In the genomic region with DNA sequence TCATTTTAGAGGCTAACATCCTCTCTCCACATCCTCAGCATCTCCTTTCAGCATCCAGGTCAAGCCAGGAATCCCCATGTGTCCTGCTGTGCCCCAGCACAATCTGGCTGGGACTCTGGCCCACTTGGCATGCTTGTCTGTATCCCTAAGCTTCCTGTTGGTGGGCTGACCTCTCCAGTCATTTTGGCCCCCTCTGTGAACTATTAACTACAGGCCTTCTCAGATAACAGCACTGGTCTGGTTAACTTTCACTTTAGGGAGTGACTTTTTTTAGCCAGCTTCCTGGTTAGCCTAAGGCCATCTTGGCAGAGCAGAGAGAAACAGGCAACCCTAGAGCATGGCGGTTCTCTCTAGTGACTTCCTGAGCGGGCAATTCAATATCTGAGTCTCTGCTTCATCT, we compare ENCODE assay signal across 13 mouse cellular contexts.
DNase-seq lines count a peak whose midpoint lies in the region; ATAC-seq and TF ChIP-seq lines count a peak whose summit lies in the region.
"Had no signal": no experiment of that assay in that cellular context is flagged by ENCODE, and none has a peak within 500 bp of the region (broad histone marks: within the 10 kb centered on the region; RNA-seq: fewer than 3 reads in every experiment).

No protein-coding gene starts in this region.

- H3K9ac ChIP-seq in liver, adult 2 months (ENCODE audit: low read depth, low read length), result no peak overlapping the region
- no peak overlapping the region for H3K9ac ChIP-seq in kidney, postnatal 0 days (ENCODE audit: low read depth, low read length)
- no peak overlapping the region for H3K9ac ChIP-seq in hindbrain, postnatal 0 days (replicated peaks; ENCODE audit: low read length)
- H3K9ac ChIP-seq: heart, embryonic 12.5 days; lung, embryonic 14.5 days; midbrain, embryonic 13.5 days had no signal

- WGBS in liver, adult 2 months, result 20% methylated on average over 2 of the region's 2 CpGs
- WGBS in kidney, postnatal 0 days, result 56% methylated on average over 2 of the region's 2 CpGs
- 80% methylated on average over 2 of the region's 2 CpGs for WGBS in hindbrain, postnatal 0 days

- H3K79me2 ChIP-seq in liver, adult 2 months (ENCODE audit: control insufficient read depth, insufficient read depth, low read length), result no peaks in the 10 kb centered on the region; the same call in 1 of the 2 replicates

- no peak overlapping the region for H3K4me3 ChIP-seq in liver, adult 2 months (ENCODE audit: insufficient read depth, low read depth, low read length)
- no peak overlapping the region for H3K4me3 ChIP-seq in kidney, postnatal 0 days (replicated peaks; ENCODE audit: low read depth, low read length)
- no peak overlapping the region for H3K4me3 ChIP-seq in hindbrain, postnatal 0 days (ENCODE audit: low read length)
- H3K4me3 ChIP-seq: heart, embryonic 12.5 days; midbrain, embryonic 13.5 days had no signal

- TF ChIP-seq POLR2A in liver, adult 2 months (IDR thresholded peaks at IDR 0.05; ENCODE audit: extremely low read depth, insufficient read depth, low read length), result no peak

- no peak overlapping the region for H3K27ac ChIP-seq in liver, adult 2 months (replicated peaks; ENCODE audit: insufficient read depth, low read depth, low read length)
- H3K27ac ChIP-seq in kidney, postnatal 0 days, result peak overlapping the region; percentile 42
- H3K27ac ChIP-seq in hindbrain, postnatal 0 days, result no peak overlapping the region
- H3K27ac ChIP-seq: midbrain, embryonic 13.5 days had no signal

- H3K9me3 ChIP-seq in kidney, postnatal 0 days (replicated peaks; ENCODE audit: low read length), result no peaks in the 10 kb centered on the region
- H3K9me3 ChIP-seq in hindbrain, postnatal 0 days (ENCODE audit: low read length), result no peaks in the 10 kb centered on the region
- H3K9me3 ChIP-seq: heart, embryonic 12.5 days; midbrain, embryonic 13.5 days had no signal

- H3K27me3 ChIP-seq in liver, adult 2 months (ENCODE audit: control insufficient read depth, insufficient read depth, low read length), result no peaks in the 10 kb centered on the region
- H3K27me3 ChIP-seq in kidney, postnatal 0 days (ENCODE audit: insufficient read depth, low read length), result no peaks in the 10 kb centered on the region
- no peaks in the 10 kb centered on the region for H3K27me3 ChIP-seq in hindbrain, postnatal 0 days (ENCODE audit: insufficient read depth, low read length)
- H3K27me3 ChIP-seq: midbrain, embryonic 13.5 days had no signal

- no peak for TF ChIP-seq CTCF in liver, adult 2 months (IDR thresholded peaks at IDR 0.05; ENCODE audit: low read depth, low read length)
- no peak for TF ChIP-seq CTCF in kidney, postnatal 0 days (IDR thresholded peaks at IDR 0.05; ENCODE audit: low read depth)
- no peak for TF ChIP-seq CTCF in hindbrain, postnatal 0 days (IDR thresholded peaks at IDR 0.05; ENCODE audit: low read depth)

- H3K4me1 ChIP-seq in liver, adult 2 months (ENCODE audit: control insufficient read depth, insufficient read depth, low read length), result peaks cover 2% of the 10 kb centered on the region; the same call in 1 of the 2 replicates
- H3K4me1 ChIP-seq in kidney, postnatal 0 days (replicated peaks; ENCODE audit: insufficient read depth, low read length), result peaks cover 3% of the 10 kb centered on the region; the same call in 1 of the 2 replicates
- no peaks in the 10 kb centered on the region for H3K4me1 ChIP-seq in hindbrain, postnatal 0 days (ENCODE audit: insufficient read depth, low read length)
- H3K4me1 ChIP-seq: midbrain, embryonic 13.5 days had no signal

- H3K4me2 ChIP-seq in kidney, postnatal 0 days (ENCODE audit: low read length), result no peak overlapping the region
- H3K4me2 ChIP-seq in hindbrain, postnatal 0 days (ENCODE audit: low read depth, low read length), result no peak overlapping the region
- H3K4me2 ChIP-seq: heart, embryonic 12.5 days; lung, embryonic 14.5 days; midbrain, embryonic 13.5 days had no signal

- peaks cover 61% of the 10 kb centered on the region for H3K36me3 ChIP-seq in liver, adult 2 months (ENCODE audit: control insufficient read depth, insufficient read depth, low read length)
- H3K36me3 ChIP-seq in kidney, postnatal 0 days (ENCODE audit: insufficient read depth, low read length), result no peaks in the 10 kb centered on the region
- H3K36me3 ChIP-seq in hindbrain, postnatal 0 days (ENCODE audit: insufficient read depth, low read length), result no peaks in the 10 kb centered on the region

- ATAC-seq in cerebellum, adult (ENCODE audit: insufficient number of reproducible peaks, low FRiP score, low TSS enrichment), result peak; percentile 32; the same call in 1 of the 2 replicates
- ATAC-seq in kidney, postnatal 0 days (replicated peaks; ENCODE audit: low FRiP score, low read depth), result peak; percentile 44; the same call in 1 of the 2 replicates
- ATAC-seq in hindbrain, postnatal 0 days, result no peak
- ATAC-seq: midbrain, embryonic 13.5 days had no signal

- DNase-seq in cerebellum, postnatal 4 days (ENCODE audit: low spot score in 2 of 2), result no peak
- peak; percentile 84 for DNase-seq in liver, adult 2 months (ENCODE audit: extremely low read depth, low read depth, low spot score)
- DNase-seq in liver, result no peak
- DNase-seq in kidney, postnatal 0 days (ENCODE audit: low spot score), result peak; percentile 44
- peak; percentile 26 for DNase-seq in yolk sac, embryonic 10.5 days (ENCODE audit: low spot score)
- DNase-seq in ovary, postnatal 36 days (ENCODE audit: low spot score), result no peak
- DNase-seq in hindbrain, postnatal 0 days (ENCODE audit: low spot score), result no peak
- DNase-seq: adrenal gland, adult 8-10 months; lung, embryonic 14.5 days; thymus, postnatal 4 days had no signal

Comparison
In these comparisons a context has a peak if more than half of its experiments do, and no peak if none do; other contexts are left out.
1. DNase-seq: peak in liver, adult 2 months (single experiment), kidney, postnatal 0 days (single experiment) and yolk sac, embryonic 10.5 days (single experiment); none in cerebellum, postnatal 4 days (0 of 2), liver (single experiment), ovary, postnatal 36 days (single experiment) and hindbrain, postnatal 0 days (single experiment).